Mouse (Mus musculus) neutrophil, adult 5-6 weeks (primary cell): ENCODE data around the gene Ccdc162. TPM values are rescaled to one million over a fixed set of nuclear protein-coding genes. Genes with fewer than 3 reads are reported as not detected.
"Not testable (repeated sequence)": the region's sequence is repeated elsewhere in the genome, so short reads cannot be mapped to it uniquely, and the experiment has no call there.

Experiments
- ATAC-seq: fragments of 151-379, 151-347 bp; 2 replicates; pipeline ENCODE4 v1.8.0; 2017; ENCODE audit warnings: mild to moderate bottlenecking, moderate TSS enrichment; ENCODE audit not compliant: insufficient number of reproducible peaks, poor library complexity, low FRiP score, severe bottlenecking; ENCODE audit errors: extremely low read depth
- total RNA-seq: library from RNA; stranded (forward); fragments of 200-1000 nt; gene quantifications from 2 replicates; pipeline ENCODE4 v1.2.3, GENCODE M21; 2017

The Ccdc162 gene
- total RNA-seq, 1 experiment from 2014 or later: 0.23 TPM

GRCm38 (mm10) chr10:41710773-41711172 is 5.7 kb downstream of the Ccdc162 start:
- no peak for ATAC-seq

GRCm38 (mm10) chr10:41709341-41709740 is 7.1 kb downstream of the Ccdc162 start:
- ATAC-seq: no peak

- ATAC-seq: no peak
Measured at GRCm38 (mm10) chr10:41699669-41700068, 16.8 kb downstream of the Ccdc162 start.

- ATAC-seq: no peak
Measured at GRCm38 (mm10) chr10:41697040-41697439, 19.4 kb downstream of the Ccdc162 start.

DNA sequence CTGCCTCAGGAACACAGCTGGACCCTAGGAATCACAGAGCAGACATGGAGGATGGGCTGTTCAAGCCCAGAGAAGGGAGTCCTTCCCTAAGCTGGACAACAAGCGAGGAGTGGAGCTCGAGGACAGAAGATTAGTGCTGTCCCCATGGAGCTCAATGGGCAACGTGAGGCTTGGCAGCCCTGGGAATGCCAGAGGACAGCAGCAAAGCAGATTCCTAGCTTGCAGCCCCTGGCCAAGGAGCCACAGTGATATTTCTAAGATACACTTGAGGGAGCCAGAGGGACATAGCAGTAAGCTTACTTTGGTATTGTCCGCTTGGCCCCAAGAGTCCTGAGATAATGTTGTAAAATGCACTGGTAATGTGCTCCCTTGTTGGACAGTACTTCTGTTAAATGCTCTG is 25.5 kb downstream of the Ccdc162 start:
- ATAC-seq: no peak

GRCm38 (mm10) chr10:41689941-41690887 is 26.2 kb downstream of the Ccdc162 start:
- ATAC-seq: peak; percentile 78; the same call in 1 of the 2 replicates

GRCm38 (mm10) chr10:41684548-41684996 is 31.9 kb downstream of the Ccdc162 start:
- ATAC-seq: no peak

GRCm38 (mm10) chr10:41682546-41683393 is 33.7 kb downstream of the Ccdc162 start:
- peak; percentile 86 for ATAC-seq

GRCm38 (mm10) chr10:41678746-41679360 is 37.6 kb downstream of the Ccdc162 start:
- peak; percentile 68 for ATAC-seq

DNA sequence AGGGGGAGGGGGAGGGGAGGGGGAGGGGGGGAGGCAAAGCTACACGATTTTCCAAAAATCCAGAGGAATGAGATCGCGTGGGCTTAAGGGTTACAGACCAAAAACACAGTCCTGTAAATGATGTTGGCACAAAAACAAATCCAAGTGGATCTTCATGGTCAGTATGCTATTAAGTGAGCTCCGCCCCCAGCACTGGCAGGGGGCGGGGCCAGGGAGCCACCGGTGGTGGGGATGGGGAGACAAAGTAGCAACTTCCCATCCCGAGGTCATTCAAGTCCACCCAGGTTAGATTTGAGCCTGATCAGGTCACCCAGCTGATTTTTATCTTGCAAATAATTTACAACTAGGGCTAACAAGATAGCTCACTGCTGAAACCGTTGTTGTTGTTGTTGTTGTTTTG is 39.0 kb downstream of the Ccdc162 start:
- no peak for ATAC-seq

GRCm38 (mm10) chr10:41676661-41677061 is 39.8 kb downstream of the Ccdc162 start:
- no peak for ATAC-seq

GRCm38 (mm10) chr10:41675842-41676571 is 40.4 kb downstream of the Ccdc162 start:
- ATAC-seq: no peak

DNA sequence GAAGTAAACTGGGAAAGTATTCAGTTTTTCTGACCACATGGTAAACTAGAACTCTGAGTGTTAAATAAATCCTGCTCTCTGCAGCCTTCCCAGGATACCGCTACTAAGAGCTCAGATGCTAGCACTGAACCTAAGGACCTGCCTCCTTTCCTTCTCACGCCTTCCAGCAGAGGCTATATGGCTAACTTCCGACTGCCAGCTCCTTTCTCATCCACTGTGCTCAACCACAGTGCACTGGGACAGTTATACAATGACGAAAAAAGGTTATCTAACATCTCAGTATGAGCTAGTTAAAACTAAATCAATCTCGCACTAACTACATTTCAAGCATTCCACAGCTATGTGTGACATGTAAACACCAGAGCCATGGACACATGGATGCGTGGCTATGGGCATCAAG is 41.2 kb downstream of the Ccdc162 start:
- ATAC-seq: no peak

DNA sequence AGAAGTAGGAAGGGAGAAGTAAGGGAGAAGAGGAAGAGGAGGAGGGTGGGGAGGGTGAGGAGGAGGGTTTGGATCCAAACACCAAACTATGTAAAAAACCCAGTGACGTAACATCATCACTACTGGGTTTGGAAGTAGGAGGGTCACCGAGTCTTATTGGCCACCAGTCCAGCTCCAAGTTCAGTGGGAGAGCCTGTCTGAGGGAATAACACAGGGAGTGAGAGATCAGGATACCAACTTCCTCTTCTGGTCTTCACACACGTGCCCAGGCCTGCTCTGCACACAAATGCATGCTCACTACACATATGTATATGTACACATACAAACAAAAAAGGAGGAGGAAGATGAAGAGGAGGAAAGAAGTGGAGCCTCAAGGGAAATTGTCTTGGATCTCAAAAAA is 42.1 kb downstream of the Ccdc162 start:
- ATAC-seq: no peak

DNA sequence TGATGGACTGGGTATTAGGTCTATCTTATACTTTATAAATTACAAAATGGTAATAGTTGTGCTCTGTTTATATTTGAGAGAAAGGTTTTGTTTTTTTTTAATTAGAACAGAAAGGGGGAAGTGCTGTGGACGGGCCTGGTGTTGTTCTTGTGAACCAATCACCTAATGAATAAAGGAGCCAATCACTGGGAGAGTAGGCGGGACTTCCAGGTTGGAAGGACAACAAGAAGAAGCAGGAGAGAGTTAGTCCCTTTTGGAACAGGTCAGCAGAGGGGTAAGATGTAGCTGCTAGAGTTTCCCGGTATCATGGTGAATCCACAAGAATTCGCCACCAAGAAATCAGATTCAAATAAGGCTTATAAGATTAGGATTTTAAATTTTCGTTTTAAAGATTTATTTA is 46.2 kb downstream of the Ccdc162 start:
- ATAC-seq: no peak

- ATAC-seq: peak; percentile 70
Measured at GRCm38 (mm10) chr10:41665498-41665897, 50.9 kb downstream of the Ccdc162 start.

DNA sequence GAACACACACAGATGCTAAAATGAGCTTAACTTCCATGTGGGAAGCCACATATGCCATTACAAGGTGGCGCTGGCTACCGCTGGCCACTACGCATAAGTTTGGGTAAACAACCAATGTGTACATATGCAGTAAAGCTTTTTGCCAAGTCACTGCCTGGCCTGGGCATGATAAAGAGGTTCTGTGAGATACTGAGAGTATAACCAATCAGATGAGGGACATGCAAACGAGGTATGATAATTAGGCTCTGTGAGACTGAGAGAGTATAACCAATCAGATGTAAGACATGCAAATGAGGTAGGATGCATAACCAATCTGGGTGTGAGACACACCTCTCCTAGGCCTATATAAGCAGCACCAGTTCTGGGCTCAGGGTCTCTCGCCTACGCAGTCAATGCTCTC is 56.8 kb downstream of the Ccdc162 start:
- not testable (repeated sequence) for ATAC-seq

DNA sequence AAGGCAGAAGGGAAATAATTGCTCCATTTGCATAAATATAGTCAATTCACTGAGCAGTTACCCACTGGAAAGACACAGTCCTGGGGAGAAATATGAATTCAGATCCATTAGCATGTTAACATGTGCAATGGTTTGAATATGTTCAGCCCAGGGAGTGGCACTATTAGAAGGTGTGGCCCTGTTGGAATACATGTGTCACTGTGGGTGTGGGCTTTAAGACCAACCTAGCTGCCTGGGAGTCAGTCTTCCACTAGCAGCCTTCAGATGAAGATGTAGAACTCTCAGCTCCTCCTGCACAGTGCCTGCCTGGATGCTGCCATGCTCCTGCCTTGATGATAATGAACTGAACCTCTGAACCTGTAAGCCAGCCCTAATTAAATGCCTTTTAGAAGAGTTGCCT is 60.8 kb downstream of the Ccdc162 start:
- not testable (repeated sequence) for ATAC-seq

DNA sequence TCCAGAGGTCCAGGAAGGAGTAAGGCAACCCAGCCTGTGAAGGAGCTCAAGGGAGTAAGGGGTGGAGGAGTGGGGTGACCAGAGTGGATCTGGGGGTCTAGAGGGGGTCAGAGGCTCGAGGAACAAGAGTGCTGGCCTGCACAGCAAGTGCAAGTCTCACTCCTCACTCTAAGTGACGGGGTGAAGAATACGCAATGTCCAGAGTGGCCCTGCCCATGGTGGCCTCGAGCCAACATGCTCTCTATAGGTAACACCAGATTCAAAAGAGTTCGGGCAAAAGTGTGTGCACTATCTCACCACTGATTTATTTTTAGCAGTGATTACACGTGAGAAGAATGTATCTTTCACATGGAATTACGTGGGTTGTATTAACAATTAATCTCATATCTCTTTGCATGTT is 63.4 kb downstream of the Ccdc162 start:
- ATAC-seq: no peak
